Mouse (Mus musculus) forebrain, embryonic 12.5 days (tissue): ENCODE measurements around the gene Psmd7. TPM values are rescaled to one million over a fixed set of nuclear protein-coding genes. Genes with fewer than 3 reads are reported as not detected.

Source experiments
- ATAC-seq: fragments of 200-750 bp; cut with Nextera tagmentation; 2 replicates; pipeline ENCODE4 v1.8.0; 2017; ENCODE audit warnings: moderate TSS enrichment; ENCODE audit not compliant: low FRiP score
- H3K27ac ChIP-seq: fragments of 300-500 bp; sonication (generic); 2 replicates; pipeline ENCODE4 v1.5.1; 2016; ENCODE audit warnings: mild to moderate bottlenecking
- H3K27me3 ChIP-seq: fragments of 300-500 bp; sonication (generic); 2 replicates; pipeline ENCODE4 v1.6.1; 2016; ENCODE audit warnings: mild to moderate bottlenecking
- H3K36me3 ChIP-seq: fragments of 300-500 bp; sonication (generic); replicated peaks from 2 replicates; pipeline ENCODE4 v1.6.1; 2016; ENCODE audit warnings: mild to moderate bottlenecking
- H3K4me1 ChIP-seq: fragments of 300-500 bp; sonication (generic); 2 replicates; pipeline ENCODE4 v1.6.1; 2016
- H3K4me2 ChIP-seq: fragments of 300-500 bp; sonication (generic); 2 replicates; pipeline ENCODE4 v1.6.1; 2016; ENCODE audit warnings: mild to moderate bottlenecking, moderate library complexity
- H3K4me3 ChIP-seq: fragments of 300-500 bp; sonication (generic); replicated peaks from 2 replicates; pipeline ENCODE4 v1.5.1; 2016; ENCODE audit warnings: mild to moderate bottlenecking
- H3K9ac ChIP-seq: fragments of 300-500 bp; sonication (generic); 2 replicates; pipeline ENCODE4 v1.6.1; 2016; ENCODE audit warnings: mild to moderate bottlenecking
- H3K9me3 ChIP-seq: fragments of 300-500 bp; sonication (generic); 2 replicates; pipeline ENCODE4 v1.6.1; 2016
- WGBS: fragments of 180-500 bp; shearing (Covaris S2); methylation state at CpG from one replicate; pipeline ENCODE4 v1.1.7; 2016; 5-methylcytosine and 5-hydroxymethylcytosine counted together
- polyA plus RNA-seq: library from polyadenylated mRNA; unstranded; fragments of >200 nt; fragmentation: Nextera tagmentation; extraction: Ambion mirVana; gene quantifications from 2 replicates; pipeline ENCODE4 v1.2.1, GENCODE M21; 2016

Gene Psmd7
- polyA plus RNA-seq, 1 experiment from 2014 or later = 291 TPM

DNA sequence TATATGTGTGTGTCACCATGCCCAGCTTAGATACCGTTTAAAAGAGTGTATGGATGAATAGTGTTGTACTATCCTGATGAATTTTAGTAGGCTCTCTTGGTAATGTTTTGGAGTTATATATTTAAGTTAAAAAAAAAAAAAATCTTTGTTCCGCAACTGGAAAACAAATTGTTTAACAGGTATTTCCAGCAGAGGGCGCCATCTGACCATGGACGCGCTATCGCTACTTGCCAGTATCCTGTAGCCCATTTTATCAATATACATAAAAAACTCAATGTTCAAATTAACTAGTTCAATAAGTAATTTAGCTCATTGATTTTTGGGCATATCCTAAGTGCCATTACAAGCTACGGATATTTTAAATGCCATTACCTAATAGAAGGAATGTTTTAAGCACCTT lies 14.8 kb upstream of the Psmd7 start:
- no peaks in the 10 kb centered on the region for H3K36me3 ChIP-seq
- H3K27ac ChIP-seq = no peak overlapping the region
- H3K9me3 ChIP-seq = no peaks in the 10 kb centered on the region
- peaks cover 3% of the 10 kb centered on the region for H3K4me1 ChIP-seq
- no peak overlapping the region for H3K4me2 ChIP-seq
- H3K4me3 ChIP-seq = no peak overlapping the region
- 5% methylated on average over 7 of the region's 7 CpGs for WGBS
- ATAC-seq = no peak
- H3K27me3 ChIP-seq = 0 out of 2 replicates have a peak, but pooled peaks cover 6% of the 10 kb centered on the region
- H3K9ac ChIP-seq = no peak overlapping the region

DNA sequence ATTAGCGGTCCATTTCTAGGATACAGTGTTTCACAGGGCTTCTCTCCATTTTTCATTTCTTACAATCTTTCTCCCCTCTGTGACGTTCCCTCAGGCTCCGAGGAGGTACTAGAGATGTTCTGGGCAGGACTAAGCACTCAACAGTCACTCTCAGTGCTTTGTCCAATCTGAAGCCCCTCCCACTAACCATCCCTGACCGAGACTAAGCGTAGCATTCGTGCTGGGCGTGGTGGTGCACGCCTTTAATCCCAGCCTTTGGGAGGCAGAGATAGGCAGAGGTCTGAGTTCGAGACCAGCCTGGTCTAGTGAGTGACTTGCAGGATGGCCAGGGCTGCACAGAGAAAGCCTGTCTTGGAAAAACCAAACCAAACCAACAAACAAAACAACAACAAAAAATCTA lies 11.4 kb upstream of the Psmd7 start:
- no peaks in the 10 kb centered on the region for H3K4me1 ChIP-seq
- WGBS = 89% methylated on average over 9 of the region's 9 CpGs
- H3K9ac ChIP-seq = no peak overlapping the region
- H3K9me3 ChIP-seq = no peaks in the 10 kb centered on the region
- H3K27ac ChIP-seq = no peak overlapping the region
- no peak overlapping the region for H3K4me3 ChIP-seq
- H3K36me3 ChIP-seq = no peaks in the 10 kb centered on the region
- H3K27me3 ChIP-seq = 0 out of 2 replicates have a peak, but pooled peaks cover 6% of the 10 kb centered on the region
- no peak overlapping the region for H3K4me2 ChIP-seq
- no peak for ATAC-seq

DNA sequence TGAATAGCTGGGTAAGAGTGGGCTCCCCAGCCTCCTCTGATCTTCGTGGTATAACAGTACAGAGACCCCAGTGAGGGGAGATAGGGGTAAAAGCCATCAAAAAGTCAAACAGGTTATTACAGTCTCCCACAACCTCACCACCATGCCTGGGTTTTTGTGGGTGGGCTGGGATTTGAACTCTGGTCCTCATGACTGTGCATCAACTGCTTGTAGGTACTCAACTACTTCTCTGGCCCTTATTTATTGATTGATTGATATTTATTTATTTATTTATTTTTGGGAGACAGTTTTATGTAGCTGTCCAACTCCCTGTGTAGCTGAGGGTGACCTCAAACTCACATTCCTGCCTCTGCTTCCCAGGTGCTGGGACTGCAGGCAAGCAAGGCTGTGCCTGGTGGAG lies 9.5 kb upstream of the Psmd7 start:
- no peak overlapping the region for H3K4me3 ChIP-seq
- no peak overlapping the region for H3K9ac ChIP-seq
- 60% methylated on average over 1 of the region's 1 CpGs for WGBS
- no peaks in the 10 kb centered on the region for H3K36me3 ChIP-seq
- no peaks in the 10 kb centered on the region for H3K9me3 ChIP-seq
- no peak for ATAC-seq
- 0 out of 2 replicates have a peak, but pooled peaks cover 14% of the 10 kb centered on the region for H3K27me3 ChIP-seq
- no peaks in the 10 kb centered on the region for H3K4me1 ChIP-seq
- no peak overlapping the region for H3K4me2 ChIP-seq
- H3K27ac ChIP-seq = no peak overlapping the region

DNA sequence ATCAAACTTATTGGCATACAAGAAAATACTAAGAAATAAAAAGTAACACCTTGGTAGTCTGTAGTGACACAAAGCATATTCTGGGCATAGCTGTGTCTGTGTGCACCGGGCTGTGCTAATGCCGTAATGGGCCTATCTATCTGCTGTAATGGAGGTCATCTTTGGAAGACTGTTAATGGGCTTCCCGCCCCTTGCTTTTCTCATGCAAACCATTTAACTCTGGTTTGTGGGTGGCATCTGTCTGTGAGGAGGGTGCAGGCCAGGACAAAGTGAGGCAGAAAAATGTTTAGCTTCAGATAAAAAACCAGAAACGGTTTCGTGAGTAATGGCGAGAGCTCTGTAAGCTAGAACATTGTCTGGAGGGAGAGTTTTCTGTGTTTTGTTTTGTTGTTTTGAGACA lies 6.6 kb upstream of the Psmd7 start:
- WGBS = 74% methylated on average over 6 of the region's 6 CpGs
- Histone ChIP-seq H3K9ac (no peak overlapping the region), H3K4me2 (no peak overlapping the region), H3K27me3 (0 out of 2 replicates have a peak, but pooled peaks cover 9% of the 10 kb centered on the region), H3K4me1 (no peaks in the 10 kb centered on the region), H3K36me3 (no peaks in the 10 kb centered on the region), H3K9me3 (no peaks in the 10 kb centered on the region), H3K27ac (no peak overlapping the region), H3K4me3 (no peak overlapping the region)
- peak; percentile 55; the same call in 1 of the 2 replicates for ATAC-seq

DNA sequence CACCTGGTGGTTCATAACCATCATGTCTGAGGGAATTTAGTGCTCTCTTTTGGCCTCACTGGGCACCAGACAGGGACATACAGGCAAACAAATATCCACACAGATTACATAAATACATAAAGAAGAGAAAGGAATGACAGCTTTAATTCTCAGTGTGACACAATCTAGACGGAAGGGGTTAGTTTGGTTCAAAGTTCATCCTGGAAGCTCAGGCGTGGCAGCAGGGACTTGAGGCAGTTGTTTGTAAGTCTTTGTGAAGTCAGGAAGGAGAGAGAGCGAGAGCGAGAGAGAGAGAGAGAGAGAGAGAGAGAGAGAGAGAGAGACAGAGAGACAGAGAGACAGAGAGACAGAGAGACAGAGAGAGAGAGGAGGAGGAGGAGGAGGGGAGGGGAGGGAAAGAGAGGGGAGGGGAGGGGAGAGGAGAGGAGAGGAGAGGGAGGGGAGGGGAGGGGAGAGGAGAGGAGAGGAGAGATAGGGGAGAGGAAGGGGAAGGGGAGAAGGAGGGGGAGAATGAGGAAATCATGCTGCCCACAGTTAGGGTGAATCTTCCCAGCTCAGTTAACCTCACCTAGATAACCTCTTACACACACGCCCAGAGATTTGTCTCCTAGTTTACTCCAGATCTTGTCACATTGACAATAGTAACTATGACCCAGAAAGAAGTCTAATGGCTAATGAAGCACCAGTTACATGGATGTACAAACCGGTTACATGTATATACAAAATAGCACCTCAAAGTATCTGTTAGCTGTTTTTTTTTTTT lies 5.9 kb upstream of the Psmd7 start:
- Histone ChIP-seq H3K4me1 (no peaks in the 10 kb centered on the region), H3K36me3 (no peaks in the 10 kb centered on the region), H3K9ac (no peak overlapping the region), H3K4me2 (no peak overlapping the region), H3K4me3 (no peak overlapping the region), H3K27me3 (0 out of 2 replicates have a peak, but pooled peaks cover 9% of the 10 kb centered on the region), H3K9me3 (no peaks in the 10 kb centered on the region), H3K27ac (no peak overlapping the region)
- WGBS = 68% methylated on average over 4 of the region's 6 CpGs
- no peak for ATAC-seq

DNA sequence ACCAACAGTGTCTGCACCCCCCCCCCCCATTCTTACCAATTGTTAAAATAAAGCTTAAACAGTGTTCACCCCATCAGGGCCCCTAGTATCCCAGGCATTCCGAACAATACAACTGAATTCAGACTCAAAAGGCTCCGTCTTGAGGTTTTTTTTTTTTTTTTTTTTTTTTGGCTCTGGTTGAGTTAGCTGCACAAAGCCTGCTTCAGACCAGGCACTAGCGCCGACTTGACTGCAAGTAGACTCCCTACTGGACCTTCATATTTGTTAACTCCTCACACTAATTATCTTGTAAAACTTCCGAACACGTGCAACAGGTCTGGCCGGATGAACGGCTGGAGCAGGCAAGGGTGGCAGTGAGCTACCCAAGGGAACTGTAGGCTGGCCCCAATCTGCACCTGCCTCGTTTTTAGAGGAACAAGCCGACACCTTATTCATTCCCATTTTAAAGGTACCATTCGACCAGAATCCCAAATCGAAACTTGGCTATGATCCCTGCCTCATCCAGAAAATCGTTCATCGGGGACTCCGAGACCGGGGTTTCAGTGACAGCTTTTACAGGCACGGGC lies 752 bp downstream of the Psmd7 start:
- Histone ChIP-seq H3K36me3 (peaks cover 39% of the 10 kb centered on the region), H3K4me1 (peaks cover 18% of the 10 kb centered on the region), H3K9ac (peak overlapping the region; percentile 92), H3K4me3 (peak overlapping the region; percentile 91), H3K27ac (peak overlapping the region; percentile 88), H3K9me3 (no peaks in the 10 kb centered on the region), H3K4me2 (peak overlapping the region; percentile 84), H3K27me3 (no peaks in the 10 kb centered on the region)
- WGBS = under 1% methylated on average over 17 of the region's 17 CpGs
- peak; percentile 18; the same call in 1 of the 2 replicates for ATAC-seq

DNA sequence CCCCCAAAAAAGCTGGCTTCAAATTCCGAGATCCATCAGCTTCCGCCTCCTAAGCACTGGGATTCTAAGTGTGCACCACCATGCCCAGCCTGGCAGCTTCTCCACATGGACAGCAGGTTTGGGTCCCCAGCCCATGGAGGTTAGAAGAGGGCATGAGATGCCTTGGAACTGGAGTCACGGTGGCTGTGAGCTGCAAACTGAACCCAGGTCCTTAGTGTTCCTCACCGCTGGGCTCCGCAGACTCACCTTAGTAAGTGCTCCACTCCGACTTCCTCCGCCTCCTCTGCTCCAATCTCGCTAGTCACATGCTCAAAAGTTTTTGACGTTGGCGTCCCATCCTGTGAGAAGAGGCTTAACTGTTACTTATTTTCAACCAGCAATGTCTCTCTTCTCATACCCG lies 6.1 kb downstream of the Psmd7 start:
- 94% methylated on average over 11 of the region's 11 CpGs for WGBS
- H3K9me3 ChIP-seq = no peaks in the 10 kb centered on the region
- no peaks in the 10 kb centered on the region for H3K27me3 ChIP-seq
- H3K4me3 ChIP-seq = no peak overlapping the region
- H3K9ac ChIP-seq = no peak overlapping the region
- peaks cover 86% of the 10 kb centered on the region for H3K36me3 ChIP-seq
- H3K4me2 ChIP-seq = no peak overlapping the region
- H3K4me1 ChIP-seq = peaks cover 14% of the 10 kb centered on the region
- no peak overlapping the region for H3K27ac ChIP-seq
- ATAC-seq = no peak

DNA sequence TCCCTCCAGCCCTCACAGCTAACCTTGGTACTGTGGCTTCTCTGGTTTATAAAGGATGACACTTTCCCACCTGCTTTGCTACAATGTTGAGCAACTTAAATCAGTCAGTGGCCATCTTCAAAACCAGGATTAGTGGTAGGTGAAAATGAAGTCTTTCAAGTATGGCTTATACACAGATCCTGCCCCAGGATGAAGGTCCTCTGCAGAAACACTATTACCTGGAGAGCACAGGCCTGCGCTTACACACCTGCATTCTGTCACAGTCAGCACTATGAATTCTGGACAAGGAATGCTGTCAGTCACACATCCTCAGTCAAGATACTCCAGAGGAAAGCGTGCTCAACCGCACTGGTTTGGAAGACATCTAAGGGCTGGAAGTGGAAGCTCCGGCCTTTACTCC lies 6.7 kb downstream of the Psmd7 start:
- Histone ChIP-seq H3K4me1 (peaks cover 9% of the 10 kb centered on the region), H3K27me3 (no peaks in the 10 kb centered on the region), H3K36me3 (peaks cover 86% of the 10 kb centered on the region), H3K9ac (no peak overlapping the region), H3K4me2 (no peak overlapping the region), H3K9me3 (no peaks in the 10 kb centered on the region), H3K4me3 (no peak overlapping the region), H3K27ac (no peak overlapping the region)
- no peak for ATAC-seq
- WGBS = 95% methylated on average over 4 of the region's 4 CpGs

DNA sequence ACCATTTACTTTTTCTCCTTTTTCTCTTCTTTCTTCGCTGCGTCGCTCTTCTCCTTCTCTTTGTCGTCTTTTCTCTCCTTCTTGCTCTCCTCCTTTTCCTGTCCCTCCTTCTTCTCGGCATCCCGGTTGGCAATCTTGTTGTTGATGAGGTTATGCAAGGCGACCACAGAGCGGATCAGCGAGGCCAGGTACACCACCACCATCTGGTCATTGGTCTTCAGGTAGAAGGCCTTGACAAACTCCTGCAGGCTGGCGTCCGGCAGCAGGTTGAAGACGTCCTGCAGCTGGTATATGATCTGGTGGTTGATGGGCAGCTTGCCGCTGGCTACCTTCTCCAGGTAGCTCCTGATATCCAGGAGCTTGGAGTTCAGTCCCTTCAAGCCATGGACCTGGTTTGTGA lies 7.4 kb downstream of the Psmd7 start:
- H3K27me3 ChIP-seq = no peaks in the 10 kb centered on the region
- peaks cover 5% of the 10 kb centered on the region; the same call in 1 of the 2 replicates for H3K4me1 ChIP-seq
- no peak overlapping the region for H3K4me2 ChIP-seq
- 93% methylated on average over 13 of the region's 13 CpGs for WGBS
- no peak overlapping the region for H3K4me3 ChIP-seq
- H3K27ac ChIP-seq = no peak overlapping the region
- no peak for ATAC-seq
- no peaks in the 10 kb centered on the region for H3K9me3 ChIP-seq
- H3K36me3 ChIP-seq = peaks cover 80% of the 10 kb centered on the region
- H3K9ac ChIP-seq = no peak overlapping the region

DNA sequence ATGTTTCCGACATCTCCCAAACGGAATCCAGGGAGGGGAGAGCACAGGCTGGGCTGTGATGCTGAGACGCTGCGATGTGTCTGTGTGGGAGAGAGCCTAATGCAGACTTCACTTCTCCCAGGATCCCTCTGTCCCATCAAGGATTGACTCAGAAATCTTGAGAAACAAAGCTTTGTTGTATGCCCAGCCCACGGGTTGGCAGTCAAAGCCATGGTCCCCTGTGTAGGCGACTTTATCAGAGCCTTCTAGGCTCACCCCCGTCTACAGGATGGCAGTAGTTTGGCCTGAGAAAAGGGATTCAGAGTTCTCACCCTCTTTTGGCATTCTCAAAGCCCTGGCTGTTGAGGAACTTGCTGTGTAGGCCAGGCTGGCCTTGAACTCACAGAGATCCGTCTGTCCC lies 9.7 kb downstream of the Psmd7 start:
- Histone ChIP-seq H3K27me3 (no peaks in the 10 kb centered on the region), H3K36me3 (peaks cover 57% of the 10 kb centered on the region), H3K27ac (no peak overlapping the region), H3K4me2 (no peak overlapping the region), H3K4me3 (no peak overlapping the region), H3K9ac (no peak overlapping the region), H3K9me3 (no peaks in the 10 kb centered on the region), H3K4me1 (0 out of 2 replicates have a peak, but pooled peaks cover 3% of the 10 kb centered on the region)
- WGBS = 88% methylated on average over 8 of the region's 8 CpGs
- ATAC-seq = no peak

DNA sequence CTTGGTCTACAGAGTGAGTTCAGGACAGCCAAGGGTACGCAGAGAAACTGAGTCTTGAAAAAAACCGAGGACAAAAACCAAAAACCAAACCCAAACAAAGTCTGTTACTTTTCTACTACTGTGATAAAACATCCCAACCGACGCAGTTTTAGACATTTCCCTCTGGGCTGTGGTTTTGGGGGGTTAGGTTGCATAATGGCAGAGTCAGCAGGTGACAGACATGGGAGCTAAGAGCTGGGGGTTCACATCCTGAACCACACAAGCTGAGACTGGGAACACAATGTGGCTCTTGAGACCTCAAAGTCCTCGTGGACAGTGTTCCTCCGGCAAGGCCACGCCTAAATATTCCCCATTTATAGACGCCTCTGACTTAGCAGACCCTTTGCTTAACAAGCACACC lies 10.1 kb downstream of the Psmd7 start:
- H3K4me3 ChIP-seq = no peak overlapping the region
- H3K4me1 ChIP-seq = 0 out of 2 replicates have a peak, but pooled peaks cover 3% of the 10 kb centered on the region
- no peak overlapping the region for H3K27ac ChIP-seq
- ATAC-seq = no peak
- no peaks in the 10 kb centered on the region for H3K27me3 ChIP-seq
- H3K9me3 ChIP-seq = no peaks in the 10 kb centered on the region
- no peak overlapping the region for H3K9ac ChIP-seq
- 87% methylated on average over 8 of the region's 8 CpGs for WGBS
- H3K36me3 ChIP-seq = peaks cover 53% of the 10 kb centered on the region
- H3K4me2 ChIP-seq = no peak overlapping the region

DNA sequence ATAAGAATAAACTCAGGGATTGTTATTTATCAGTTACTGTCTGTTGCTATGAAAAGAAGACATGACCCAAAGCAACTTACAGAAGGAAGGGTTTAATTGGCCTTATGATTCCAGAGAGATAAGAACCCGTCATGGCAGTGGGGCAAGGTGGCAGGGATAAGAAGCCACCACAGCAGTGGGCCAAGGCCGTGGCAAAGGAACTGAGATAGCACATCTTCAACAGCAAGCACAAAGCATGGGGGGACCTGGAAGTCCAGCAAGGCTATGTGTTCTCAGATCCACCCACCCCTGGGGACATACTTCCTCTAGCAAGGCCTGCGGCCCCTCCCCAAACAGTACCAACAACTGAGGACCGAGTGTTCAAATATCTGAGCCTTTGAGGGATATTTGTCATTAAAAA lies 10.6 kb downstream of the Psmd7 start:
- no peak overlapping the region for H3K4me2 ChIP-seq
- H3K9me3 ChIP-seq = no peaks in the 10 kb centered on the region
- H3K36me3 ChIP-seq = peaks cover 48% of the 10 kb centered on the region
- no peak overlapping the region for H3K4me3 ChIP-seq
- no peaks in the 10 kb centered on the region for H3K27me3 ChIP-seq
- no peak for ATAC-seq
- no peak overlapping the region for H3K9ac ChIP-seq
- H3K4me1 ChIP-seq = 0 out of 2 replicates have a peak, but pooled peaks cover 3% of the 10 kb centered on the region
- no peak overlapping the region for H3K27ac ChIP-seq
- WGBS = 88% methylated on average over 4 of the region's 4 CpGs

DNA sequence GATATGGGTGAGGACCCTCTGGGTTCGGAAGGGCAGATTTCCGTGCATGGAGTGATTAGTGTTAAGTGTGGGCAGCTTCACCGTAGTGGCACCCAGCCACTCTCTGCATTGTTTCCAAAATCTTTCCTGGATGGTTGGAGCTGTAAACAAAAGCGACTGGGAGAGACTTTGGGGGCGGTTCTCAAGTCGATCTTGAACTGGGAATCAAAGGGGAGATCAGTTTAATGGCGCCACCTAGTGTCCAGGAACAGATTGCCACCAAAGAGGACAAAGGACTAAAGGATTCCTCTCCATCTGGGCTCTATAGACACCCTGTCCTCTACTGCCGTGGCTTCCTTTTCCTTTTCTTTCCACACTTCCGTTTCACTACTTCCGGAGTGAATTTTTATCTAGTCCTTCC lies 11.6 kb downstream of the Psmd7 start:
- no peak overlapping the region for H3K9ac ChIP-seq
- ATAC-seq = peak; percentile 62
- 8% methylated on average over 10 of the region's 10 CpGs for WGBS

More for the DNA sequence above, 11.6 kb downstream of the Psmd7 start:
- Histone ChIP-seq H3K4me1 (0 out of 2 replicates have a peak, but pooled peaks cover 3% of the 10 kb centered on the region), H3K4me3 (no peak overlapping the region), H3K9me3 (no peaks in the 10 kb centered on the region), H3K27ac (no peak overlapping the region), H3K27me3 (no peaks in the 10 kb centered on the region), H3K4me2 (peak overlapping the region; percentile 11), H3K36me3 (peaks cover 39% of the 10 kb centered on the region)
